Mouse (Mus musculus) heart, embryonic 11.5 days (tissue): ENCODE results near the gene Syce2. TPM values are rescaled to one million over a fixed set of nuclear protein-coding genes. Genes with fewer than 3 reads are reported as not detected.
"Not testable (repeated sequence)": the region's sequence is repeated elsewhere in the genome, so short reads cannot be mapped to it uniquely, and the experiment has no call there.

Source experiments
- ATAC-seq: fragments of 200-750 bp; cut with Nextera tagmentation; replicated peaks from 2 replicates; pipeline ENCODE4 v1.8.0; 2017; ENCODE audit warnings: moderate library complexity; ENCODE audit not compliant: insufficient number of reproducible peaks, low FRiP score, low TSS enrichment
- H3K27ac ChIP-seq: fragments of 300-500 bp; sonication (generic); 2 replicates; pipeline ENCODE4 v1.5.1; 2014; ENCODE audit warnings: mild to moderate bottlenecking, low read depth, low read length
- H3K27me3 ChIP-seq: fragments of 300-500 bp; sonication (generic); 2 replicates; pipeline ENCODE4 v1.6.1; 2014; ENCODE audit warnings: mild to moderate bottlenecking, low read length, mixed read lengths; ENCODE audit not compliant: control insufficient read depth, insufficient read depth
- H3K36me3 ChIP-seq: fragments of 300-500 bp; sonication (generic); 2 replicates; pipeline ENCODE4 v1.6.1; 2014; ENCODE audit warnings: mild to moderate bottlenecking, low read length, moderate library complexity, mixed read lengths; ENCODE audit not compliant: control insufficient read depth, insufficient read depth
- H3K4me1 ChIP-seq: fragments of 300-500 bp; sonication (generic); 2 replicates; pipeline ENCODE4 v1.6.1; 2014; ENCODE audit warnings: low read length; ENCODE audit not compliant: control insufficient read depth, insufficient read depth
- H3K4me2 ChIP-seq: fragments of 300-500 bp; sonication (generic); 2 replicates; pipeline ENCODE4 v1.6.1; 2014; ENCODE audit warnings: mild to moderate bottlenecking, moderate library complexity
- H3K4me3 ChIP-seq: fragments of 300-500 bp; sonication (generic); 2 replicates; pipeline ENCODE4 v1.5.1; 2014; ENCODE audit warnings: low read depth, low read length
- H3K9ac ChIP-seq: fragments of 300-500 bp; sonication (generic); 2 replicates; pipeline ENCODE4 v1.6.1; 2014; ENCODE audit warnings: mild to moderate bottlenecking, low read depth, low read length, moderate library complexity
- H3K9me3 ChIP-seq: fragments of 300-500 bp; sonication (generic); replicated peaks from 2 replicates; pipeline ENCODE4 v1.6.1; 2016; ENCODE audit warnings: low read length; ENCODE audit not compliant: control insufficient read depth
- WGBS: fragments of 180-500 bp; shearing (Covaris S2); extraction: QIAGEN DNeasy Blood & Tissue Kit; methylation state at CpG from one replicate; pipeline ENCODE4 v1.1.7; 2014; ENCODE audit not compliant: insufficient replicate concordance; 5-methylcytosine and 5-hydroxymethylcytosine counted together
- polyA plus RNA-seq: library from polyadenylated mRNA; unstranded; fragments of >200 nt; fragmentation: Nextera tagmentation; extraction: Ambion mirVana; gene quantifications from 2 replicates; pipeline ENCODE4 v1.2.1, GENCODE M21; 2014

Gene Syce2
- polyA plus RNA-seq: 44.2 and 49.6 TPM in 2 replicates

DNA sequence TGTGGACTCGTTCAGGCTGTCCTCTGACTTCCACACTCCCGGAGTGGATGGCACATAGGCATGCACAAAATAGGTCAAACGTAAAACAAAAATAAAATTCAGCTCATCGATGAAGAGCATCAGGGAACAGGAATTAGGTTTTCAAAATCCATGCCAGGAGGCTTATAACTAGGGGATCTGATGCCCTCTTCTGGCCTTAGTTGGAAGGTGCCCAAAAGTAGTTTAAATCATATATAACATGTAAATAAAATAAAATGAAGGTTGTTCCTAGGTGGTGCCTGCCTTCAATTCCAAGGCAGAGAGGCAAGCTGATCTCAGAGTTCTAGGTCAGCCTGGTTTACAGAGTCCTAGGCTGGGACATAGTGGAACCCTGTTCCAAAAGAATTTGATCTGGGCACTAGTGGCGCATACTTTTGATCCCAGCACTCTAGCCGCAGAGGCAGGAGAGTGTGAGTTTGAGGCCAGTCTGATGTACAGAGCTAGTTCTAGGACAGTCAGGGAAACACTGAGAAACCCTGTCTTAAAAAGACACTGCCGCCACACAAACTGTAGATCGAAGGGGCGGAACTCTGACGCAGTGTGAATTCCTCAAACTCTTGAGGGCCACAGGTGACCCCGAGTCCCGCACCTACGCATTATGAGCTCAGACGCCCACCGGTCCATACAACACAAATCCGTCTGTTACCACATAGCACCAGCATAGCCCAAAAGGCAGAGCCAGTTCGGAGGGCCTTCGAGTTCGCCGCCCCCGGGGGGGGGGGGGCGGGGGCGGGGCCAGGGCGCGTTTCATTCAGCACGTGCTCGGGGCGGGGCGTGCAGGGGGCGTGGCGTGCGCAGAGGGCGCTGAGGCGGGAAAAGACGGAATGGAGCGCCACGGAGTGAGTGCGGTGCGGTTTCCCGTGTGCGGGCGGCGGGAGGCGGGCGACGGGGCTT, at the start of gene Syce2:
TSS of gene Syce2 (plus strand) at position 736 of the 933 bp plus-strand sequence.
- Histone ChIP-seq H3K4me2 (peak within 1 kb of the TSS; percentile 98), H3K9me3 (no peaks in the 10 kb centered on the region), H3K4me3 (peak within 1 kb of the TSS; percentile 49), H3K36me3 (peaks cover 7% of the 10 kb centered on the region), H3K9ac (peak within 1 kb of the TSS; percentile 68), H3K27me3 (peaks cover 6% of the 10 kb centered on the region), H3K4me1 (peaks cover 14% of the 10 kb centered on the region), H3K27ac (no peak within 1 kb of the TSS)
- ATAC-seq: peak; percentile 57
- 12% methylated on average over 46 of the region's 46 CpGs for WGBS

DNA sequence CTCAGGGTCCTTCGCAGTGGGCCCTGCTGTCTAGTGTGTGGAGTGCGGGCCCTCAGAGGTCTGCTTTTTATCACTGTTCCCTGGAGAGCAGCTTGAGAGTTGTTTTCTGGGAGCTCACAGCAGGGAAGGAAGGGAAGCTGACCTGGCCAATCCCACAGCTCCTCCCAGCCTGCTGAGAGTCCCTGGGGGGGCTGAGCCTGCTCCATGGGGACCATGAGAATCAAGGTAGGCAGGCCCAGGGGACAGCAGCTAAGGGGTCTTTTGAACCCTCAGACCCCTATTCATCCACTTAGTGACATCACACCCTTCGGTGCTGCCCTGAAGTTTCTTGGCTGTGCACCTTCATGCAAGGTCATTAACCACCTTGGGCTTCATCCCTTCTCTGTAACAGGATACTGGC, 49.2 kb upstream of the Syce2 start, which contains the start of gene Dand5:
TSS of gene Dand5 (minus strand) at position 101 of the 400 bp plus-strand sequence.
- WGBS: 13% methylated on average over 3 of the region's 3 CpGs
- H3K27me3 ChIP-seq: no peaks in the 10 kb centered on the region
- ATAC-seq: no peak

DNA sequence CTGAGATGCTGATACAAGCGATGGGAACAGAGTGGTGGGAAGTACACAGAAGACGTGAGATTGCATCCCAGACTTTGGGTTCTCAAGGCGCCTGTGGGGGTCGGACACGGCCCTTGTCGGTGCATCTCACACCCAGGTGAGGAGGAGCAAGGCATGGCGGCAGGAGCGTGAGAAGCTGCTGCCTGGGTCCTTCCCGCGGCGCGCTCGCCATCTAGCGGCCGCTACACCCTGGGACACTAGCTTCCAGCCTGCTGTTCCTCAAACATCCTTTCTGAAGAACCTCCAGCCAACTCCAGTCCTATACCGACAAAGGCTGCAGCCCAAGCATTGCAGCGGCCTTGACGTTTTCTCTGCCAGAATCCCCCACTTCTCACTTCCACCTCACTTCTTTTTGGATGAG, 48.3 kb upstream of the Syce2 start:
- no peaks in the 10 kb centered on the region for H3K9me3 ChIP-seq
- peaks cover 16% of the 10 kb centered on the region for H3K4me1 ChIP-seq
- H3K9ac ChIP-seq: no peak overlapping the region
- 1% methylated on average over 18 of the region's 18 CpGs for WGBS
- no peak overlapping the region for H3K27ac ChIP-seq
- H3K36me3 ChIP-seq: no peaks in the 10 kb centered on the region
- peak overlapping the region; percentile 52 for H3K4me2 ChIP-seq
- peak; percentile 33; the same call in 1 of the 2 replicates for ATAC-seq
- peak overlapping the region; percentile 15; the same call in 1 of the 2 replicates for H3K4me3 ChIP-seq
- no peaks in the 10 kb centered on the region for H3K27me3 ChIP-seq

More for the DNA sequence above, 49.2 kb upstream of the Syce2 start, which contains the start of gene Dand5:
- H3K4me2 ChIP-seq: peak within 1 kb of the TSS; percentile 52
- H3K27ac ChIP-seq: 0 out of 2 replicates have a peak within 1 kb of the TSS, but pooled peaks have one; percentile 5
- 0 out of 2 replicates have a peak within 1 kb of the TSS, but pooled peaks have one; percentile 34 for H3K9ac ChIP-seq
- no peaks in the 10 kb centered on the region for H3K36me3 ChIP-seq
- no peaks in the 10 kb centered on the region for H3K9me3 ChIP-seq
- H3K4me3 ChIP-seq: peak within 1 kb of the TSS; percentile 15; the same call in 1 of the 2 replicates
- peaks cover 16% of the 10 kb centered on the region for H3K4me1 ChIP-seq

DNA sequence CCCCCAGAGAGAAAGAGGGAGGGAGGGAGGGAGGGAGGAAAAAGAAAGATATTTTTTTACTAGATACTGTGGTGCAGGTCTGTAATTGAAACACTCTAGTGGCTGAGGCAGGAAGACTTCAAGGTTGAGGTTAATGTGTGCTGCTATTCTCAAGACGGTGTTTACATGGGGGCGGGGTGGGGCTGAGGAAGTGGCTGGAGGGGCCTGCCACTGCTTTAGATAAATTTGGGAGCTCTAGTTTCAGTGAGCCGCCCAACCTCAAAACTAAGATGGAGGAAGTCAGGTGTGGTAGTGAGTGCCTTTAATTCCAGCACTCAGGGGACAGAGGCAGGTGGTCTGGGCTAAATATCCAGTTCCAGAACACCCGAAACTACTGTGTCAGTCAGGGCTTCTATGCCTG, 46.3 kb upstream of the Syce2 start:
- Histone ChIP-seq H3K4me1 (peaks cover 16% of the 10 kb centered on the region), H3K4me3 (no peak overlapping the region), H3K27me3 (no peaks in the 10 kb centered on the region), H3K9ac (no peak overlapping the region), H3K27ac (no peak overlapping the region), H3K4me2 (no peak overlapping the region), H3K36me3 (no peaks in the 10 kb centered on the region), H3K9me3 (no peaks in the 10 kb centered on the region)
- no peak for ATAC-seq
- 50% methylated on average over 4 of the region's 4 CpGs for WGBS

GRCm38 (mm10) chr8:84826518-84826917, 45.4 kb upstream of the Syce2 start:
- H3K27ac ChIP-seq, H3K4me2 ChIP-seq: not testable (repeated sequence)

GRCm38 (mm10) chr8:84831490-84831889, 40.4 kb upstream of the Syce2 start, which contains the start of gene Gadd45gip1:
Gene Gadd45gip1, plus strand, starts transcription at chr8:84831522.
- 62% methylated on average over 11 of the region's 11 CpGs for WGBS
- Histone ChIP-seq H3K9ac (peak within 1 kb of the TSS; percentile 99), H3K27me3 (no peaks in the 10 kb centered on the region), H3K4me3 (peak within 1 kb of the TSS; percentile 92), H3K4me1 (peaks cover 12% of the 10 kb centered on the region), H3K9me3 (no peaks in the 10 kb centered on the region), H3K4me2 (peak within 1 kb of the TSS; percentile 61), H3K36me3 (peaks cover 16% of the 10 kb centered on the region), H3K27ac (peak within 1 kb of the TSS; percentile 96)
- ATAC-seq: no peak

More at GRCm38 (mm10) chr8:84826518-84826917, 45.4 kb upstream of the Syce2 start:
- H3K4me3 ChIP-seq, H3K36me3 ChIP-seq, H3K27me3 ChIP-seq, H3K9me3 ChIP-seq, ATAC-seq, H3K9ac ChIP-seq: not testable (repeated sequence)
- 61% methylated on average over 1 of the region's 2 CpGs for WGBS
- H3K4me1 ChIP-seq: peaks cover 10% of the 10 kb centered on the region

DNA sequence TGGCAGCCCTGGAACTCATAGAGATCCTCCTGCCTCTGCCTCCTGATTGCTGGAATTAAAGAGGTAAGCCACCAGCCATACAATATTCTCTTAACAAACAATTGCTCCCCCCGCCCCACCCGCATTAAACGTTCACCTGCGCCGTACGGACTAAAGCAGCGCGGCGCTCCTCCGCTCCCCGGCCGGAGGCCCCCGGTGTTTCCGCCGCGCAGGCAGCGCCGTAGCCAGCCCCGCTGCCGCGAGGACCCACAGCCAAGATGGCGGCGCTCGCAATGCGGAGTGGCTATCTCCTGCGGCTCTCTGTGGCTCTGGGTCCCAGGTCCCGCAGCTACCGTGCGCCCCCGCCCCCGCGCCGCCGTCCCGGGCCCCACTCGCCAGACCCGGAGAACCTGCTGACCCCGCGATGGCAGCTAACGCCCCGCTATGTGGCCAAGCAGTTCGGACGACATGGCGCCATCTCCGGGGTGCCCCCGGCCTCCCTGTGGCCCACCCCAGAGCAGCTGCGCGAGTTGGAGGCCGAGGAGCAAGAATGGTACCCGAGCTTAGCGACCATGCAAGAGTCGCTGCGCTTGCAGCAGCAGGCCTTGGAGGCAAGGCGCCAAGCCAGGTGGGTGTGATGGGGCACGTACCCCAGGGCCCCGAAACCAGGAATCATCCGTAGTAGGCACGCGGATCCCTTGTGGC, 39.7 kb upstream of the Syce2 start:
- Histone ChIP-seq H3K4me3 (peak overlapping the region; percentile 92), H3K27me3 (no peaks in the 10 kb centered on the region), H3K9ac (peak overlapping the region; percentile 99), H3K4me2 (peak overlapping the region; percentile 61), H3K4me1 (peaks cover 12% of the 10 kb centered on the region), H3K9me3 (no peaks in the 10 kb centered on the region), H3K27ac (peak overlapping the region; percentile 96), H3K36me3 (peaks cover 23% of the 10 kb centered on the region)
- WGBS: 1% methylated on average over 59 of the region's 59 CpGs
- peak; percentile 75 for ATAC-seq
